Mouse (Mus musculus): ENCODE measurements around the gene Cdkn1b.

DNA sequence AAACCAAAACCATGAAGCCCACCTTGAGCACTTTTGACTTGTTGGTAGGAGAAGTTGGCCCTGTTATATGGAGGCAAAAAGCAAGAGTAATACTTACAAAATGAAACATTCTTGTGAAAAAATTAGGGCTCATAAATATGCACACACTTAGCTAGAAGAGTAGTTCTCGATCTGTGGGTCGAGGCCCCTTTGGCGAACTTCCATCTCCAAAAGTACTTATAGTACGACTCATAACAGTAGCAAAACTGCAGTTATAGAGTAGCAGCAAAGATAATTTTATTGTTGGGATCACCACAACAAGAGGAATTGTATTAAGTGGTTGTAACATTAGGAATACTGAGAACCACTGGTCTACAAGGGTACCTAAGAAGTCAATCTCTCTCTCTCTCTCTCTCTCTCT, 19.6 kb downstream of the Cdkn1b start:
- TF ChIP-seq CTCF (IDR thresholded peaks at IDR 0.05; ENCODE audit: low read depth, low read length), result no peak
- no peak for TF ChIP-seq POLR2A (IDR thresholded peaks at IDR 0.05; ENCODE audit: borderline replicate concordance, low read depth, low read length)

All from bone marrow macrophage, adult 2 months (primary cell).